ENCODE assay signal across 8 mouse cellular contexts in genomic region chr6:58933189-58933913, GRCm38 (mm10). TPM values are rescaled to one million over a fixed set of nuclear protein-coding genes. Genes with fewer than 3 reads are reported as not detected.
A peak's percentile ranks its signal among the peaks of the same experiment; 100 is the strongest.
DNase-seq lines count a peak whose midpoint lies in the region; ATAC-seq and TF ChIP-seq lines count a peak whose summit lies in the region.

No protein-coding gene starts in this region.

- no peaks in the 10 kb centered on the region for H3K4me1 ChIP-seq in hindbrain, embryonic 11.5 days (replicated peaks; ENCODE audit: control insufficient read depth, insufficient read depth, low read length)
- H3K4me1 ChIP-seq in limb, embryonic 11.5 days (ENCODE audit: control insufficient read depth, insufficient read depth, low read length): no peaks in the 10 kb centered on the region
- H3K4me1 ChIP-seq in lung, adult 2 months (ENCODE audit: control insufficient read depth, insufficient read depth, low read length): peaks cover 3% of the 10 kb centered on the region

- no peaks in the 10 kb centered on the region for H3K36me3 ChIP-seq in hindbrain, embryonic 11.5 days (ENCODE audit: control insufficient read depth, insufficient read depth, low read length)
- no peaks in the 10 kb centered on the region for H3K36me3 ChIP-seq in limb, embryonic 11.5 days (ENCODE audit: control insufficient read depth, insufficient read depth, low read length)

- DNase-seq in 3T3-L1 (ENCODE audit: low read depth, low spot score): peak; percentile 20
- peak; percentile 44 to 50 for DNase-seq in cerebellum, postnatal 36 days
- peak; percentile 78 for DNase-seq in hindbrain, embryonic 11.5 days (ENCODE audit: low spot score)
- DNase-seq in limb, embryonic 11.5 days (ENCODE audit: low spot score): peak; percentile 47
- no peak for DNase-seq in adrenal gland, postnatal 4 days (ENCODE audit: low spot score in 2 of 2)
- no peak for DNase-seq in thymus, postnatal 10 days (ENCODE audit: low spot score in 2 of 2)
- DNase-seq in lung, adult 2 months: no peak
- DNase-seq in urinary bladder, postnatal 36 days (ENCODE audit: low spot score in 2 of 2): no peak

- H3K27ac ChIP-seq in hindbrain, embryonic 11.5 days (ENCODE audit: low read depth, low read length): peak overlapping the region; percentile 24; the same call in 1 of the 2 replicates
- no peak overlapping the region for H3K27ac ChIP-seq in limb, embryonic 11.5 days (replicated peaks; ENCODE audit: low read depth, low read length)

- no peak for TF ChIP-seq CTCF in lung, adult 2 months (IDR thresholded peaks at IDR 0.05; ENCODE audit: insufficient read depth, low read length)

- H3K4me2 ChIP-seq in hindbrain, embryonic 11.5 days (replicated peaks; ENCODE audit: low read depth, low read length): no peak overlapping the region
- H3K4me2 ChIP-seq in limb, embryonic 11.5 days (ENCODE audit: low read depth, severe bottlenecking): no peak overlapping the region

- no peaks in the 10 kb centered on the region for H3K9me3 ChIP-seq in hindbrain, embryonic 11.5 days (ENCODE audit: control insufficient read depth, low read length)
- H3K9me3 ChIP-seq in limb, embryonic 11.5 days (ENCODE audit: control insufficient read depth, low read length): no peaks in the 10 kb centered on the region

- ATAC-seq in hindbrain, embryonic 11.5 days (ENCODE audit: low FRiP score): peak; percentile 91
- peak; percentile 85 for ATAC-seq in limb, embryonic 11.5 days (ENCODE audit: insufficient number of reproducible peaks, low FRiP score, low TSS enrichment, low read depth)

- H3K4me3 ChIP-seq in hindbrain, embryonic 11.5 days (ENCODE audit: low read depth, low read length): no peak overlapping the region
- no peak overlapping the region for H3K4me3 ChIP-seq in limb, embryonic 11.5 days (ENCODE audit: low read depth, low read length)
- H3K4me3 ChIP-seq in lung, adult 2 months (replicated peaks; ENCODE audit: extremely low read depth, low read depth, low read length): no peak overlapping the region

- 44% methylated on average over 6 of the region's 6 CpGs for WGBS in hindbrain, embryonic 11.5 days
- 34% methylated on average over 6 of the region's 6 CpGs for WGBS in limb, embryonic 11.5 days
- 68% methylated on average over 6 of the region's 6 CpGs for WGBS in lung, adult 2 months

- TF ChIP-seq POLR2A in lung, adult 2 months (IDR thresholded peaks at IDR 0.05; ENCODE audit: borderline replicate concordance, extremely low read depth, low read depth, low read length): no peak

- H3K27me3 ChIP-seq in hindbrain, embryonic 11.5 days (ENCODE audit: control insufficient read depth, insufficient read depth, low read length): no peaks in the 10 kb centered on the region
- H3K27me3 ChIP-seq in limb, embryonic 11.5 days (ENCODE audit: control insufficient read depth, insufficient read depth, low read length): no peaks in the 10 kb centered on the region

- no peak overlapping the region for H3K9ac ChIP-seq in hindbrain, embryonic 11.5 days (ENCODE audit: low read depth, low read length)
- no peak overlapping the region for H3K9ac ChIP-seq in limb, embryonic 11.5 days (ENCODE audit: low read length)

RNA-seq across cellular contexts. Expression of gene Nap1l5, which starts 26.5 kb away (rescaled TPM):
- 36.5 and 43.1 TPM in 2 replicates for polyA plus RNA-seq in hindbrain, embryonic 11.5 days (2014; fragmentation: Nextera tagmentation; extraction: Ambion mirVana)
- 2.5 and 4.0 TPM in 2 replicates for polyA plus RNA-seq in limb, embryonic 11.5 days (2014; fragmentation: Nextera tagmentation; extraction: Ambion mirVana)
- total RNA-seq in adrenal gland, postnatal 4 days (2021): 10 to 100 TPM; 48.1 to 50.8 TPM
- 0.52 and 0.87 TPM in 2 replicates for polyA plus RNA-seq in lung, adult 2 months (2012; rRNA removed)

Comparison
In these comparisons a context has a peak if more than half of its experiments do, and no peak if none do; other contexts are left out.
1. DNase-seq: peak in 3T3-L1 (single experiment), cerebellum, postnatal 36 days (2 of 2), hindbrain, embryonic 11.5 days (single experiment) and limb, embryonic 11.5 days (single experiment); none in adrenal gland, postnatal 4 days (0 of 2), thymus, postnatal 10 days (0 of 2), lung, adult 2 months (single experiment) and urinary bladder, postnatal 36 days (0 of 2).